Mouse (Mus musculus) cerebellum, adult 9-11 months (tissue): ENCODE data around the gene Mag.

Source experiments
- DNase-seq: peaks from one replicate; pipeline ENCODE4 v3.0.0; 2022

Mag gene

GRCm38 (mm10) chr7:30861464-30861863 lies 53.2 kb downstream of the Mag start, which contains the start of gene Ffar1:
Ffar1 (minus strand) TSS chr7:30861564.
- DNase-seq: no peak

GRCm38 (mm10) chr7:30859635-30860402 lies 54.9 kb downstream of the Mag start:
- DNase-seq: peak; percentile 14

GRCm38 (mm10) chr7:30859290-30859634 lies 55.4 kb downstream of the Mag start:
- peak; percentile 16 for DNase-seq

GRCm38 (mm10) chr7:30857746-30858145 lies 56.9 kb downstream of the Mag start:
- no peak for DNase-seq

- no peak for DNase-seq
These were observed 58.6 kb downstream of the Mag start, which contains the start of gene Ffar3 for GRCm38 (mm10) chr7:30856078-30856477. Ffar3 (minus strand) TSS chr7:30856178.

- DNase-seq: no peak
These were observed 63.3 kb downstream of the Mag start for GRCm38 (mm10) chr7:30851421-30851820.
